Mouse (Mus musculus) MN1 (cell line): ENCODE data around the gene Gab2.

Experiments used
- DNase-seq: peaks from one replicate; pipeline ENCODE4 v3.0.0-alpha.2; 2016; ENCODE audit warnings: low spot score

The Gab2 gene

GRCm38 (mm10) chr7:97346111-97346821 is 264.9 kb downstream of the Gab2 start:
- DNase-seq: no peak

- DNase-seq: no peak
These were observed 265.4 kb downstream of the Gab2 start for GRCm38 (mm10) chr7:97346822-97347166.

GRCm38 (mm10) chr7:97347464-97347863 is 266.1 kb downstream of the Gab2 start:
- no peak for DNase-seq

- no peak for DNase-seq
These were observed 266.9 kb downstream of the Gab2 start for GRCm38 (mm10) chr7:97348318-97348717.

- no peak for DNase-seq
These were observed 267.4 kb downstream of the Gab2 start for GRCm38 (mm10) chr7:97348836-97349235.

- DNase-seq: no peak
These were observed 268.1 kb downstream of the Gab2 start for GRCm38 (mm10) chr7:97349438-97349837.

GRCm38 (mm10) chr7:97350891-97351290 is 269.5 kb downstream of the Gab2 start:
- no peak for DNase-seq

GRCm38 (mm10) chr7:97351792-97352513 is 270.6 kb downstream of the Gab2 start:
- DNase-seq: no peak

GRCm38 (mm10) chr7:97353356-97353755 is 272.0 kb downstream of the Gab2 start:
- no peak for DNase-seq

- peak; percentile 82 for DNase-seq
These were observed 273.9 kb downstream of the Gab2 start for GRCm38 (mm10) chr7:97355068-97355841.

GRCm38 (mm10) chr7:97356253-97356652 is 274.9 kb downstream of the Gab2 start:
- DNase-seq: no peak

- no peak for DNase-seq
These were observed 275.5 kb downstream of the Gab2 start for GRCm38 (mm10) chr7:97356875-97357276.

GRCm38 (mm10) chr7:97357840-97358239 is 276.5 kb downstream of the Gab2 start:
- DNase-seq: no peak

GRCm38 (mm10) chr7:97358347-97358746 is 277.0 kb downstream of the Gab2 start:
- no peak for DNase-seq
